Mouse (Mus musculus) thymus, postnatal 4 days (tissue): ENCODE measurements around the gene Ap1s2.

Experiments
- DNase-seq: peaks from one replicate; pipeline ENCODE4 v3.0.0; 2021

Ap1s2 gene

DNA sequence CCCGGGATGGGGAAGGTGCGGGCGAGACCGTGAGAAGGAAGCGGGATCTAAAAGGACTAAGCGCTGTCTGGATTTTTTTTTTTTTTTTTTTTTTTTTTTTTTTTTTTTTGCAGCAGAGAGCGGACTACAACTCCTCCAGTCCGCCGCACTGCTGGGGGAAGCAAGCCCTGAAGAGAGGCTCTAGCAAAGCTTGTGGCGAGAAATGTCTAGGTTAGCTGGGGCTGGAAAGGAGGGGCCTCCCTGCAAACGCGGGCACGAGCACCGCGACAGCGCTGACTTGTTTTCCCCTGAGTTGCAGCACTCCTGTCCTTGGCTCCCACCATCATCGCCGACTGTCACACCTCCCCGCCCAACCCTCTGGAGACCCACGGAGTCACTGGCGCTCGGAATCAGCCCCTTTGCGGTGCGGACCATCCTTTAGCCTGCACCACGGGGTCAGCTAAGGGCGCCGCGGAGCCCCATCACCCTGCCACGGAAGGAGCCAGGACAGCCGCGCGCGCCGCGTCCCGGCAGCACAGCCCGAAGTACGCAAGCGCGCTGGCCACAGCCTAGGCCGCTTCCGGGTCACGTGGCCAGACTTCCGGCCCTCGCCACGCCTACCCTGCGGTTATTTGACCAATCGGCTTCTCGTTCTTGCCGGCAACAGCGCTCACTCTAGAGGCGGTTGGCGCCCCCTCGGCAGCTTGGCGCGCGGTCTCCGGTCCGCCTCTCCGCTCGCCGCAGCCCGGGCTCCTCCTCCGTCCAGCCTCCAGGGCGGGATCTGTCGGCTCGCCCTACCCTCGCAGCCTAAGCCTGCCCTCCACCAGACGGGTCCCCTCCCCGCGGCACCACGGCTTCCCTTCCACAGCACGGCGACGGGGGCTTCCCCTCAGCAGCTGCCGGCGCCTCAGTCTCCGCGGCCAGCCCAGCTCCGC, at the start of gene Ap1s2:
Gene Ap1s2 (plus strand): TSS at position 681 of the 914 bp plus-strand sequence.
- DNase-seq = peak; percentile 93

DNA sequence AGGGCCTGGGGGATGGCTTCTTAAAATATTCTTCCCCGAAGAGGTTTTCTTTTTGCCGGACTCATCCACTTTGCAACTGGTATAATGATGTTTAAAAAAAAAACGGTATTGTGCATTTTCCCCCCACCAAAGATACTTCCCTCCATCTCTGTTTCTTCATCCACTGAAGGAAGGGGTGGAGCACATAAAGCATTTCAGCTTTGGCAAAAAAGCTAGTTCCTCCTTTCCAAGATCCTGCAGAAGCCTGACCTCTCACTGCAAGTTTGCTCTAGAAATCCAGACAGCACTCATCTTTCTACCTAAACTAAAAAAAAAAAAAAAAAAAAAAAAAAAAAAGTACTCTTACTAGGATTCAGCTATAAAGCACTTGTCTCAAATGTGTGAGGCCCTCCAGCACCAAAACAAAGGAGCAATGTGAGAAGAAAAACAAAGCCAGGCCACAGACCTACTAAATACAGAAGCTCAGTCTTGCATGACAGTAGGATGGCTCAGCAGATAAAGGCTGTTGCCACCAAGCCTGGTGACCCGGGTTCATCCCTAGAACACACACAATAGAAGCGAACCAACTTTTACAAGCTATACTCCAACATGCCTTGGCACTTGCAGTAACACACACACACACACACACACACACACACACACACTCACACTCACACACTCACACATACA, 41.0 kb upstream of the Ap1s2 start:
- DNase-seq = no peak

GRCm38 (mm10) chrX:163868659-163869278, 40.0 kb upstream of the Ap1s2 start:
- no peak for DNase-seq

GRCm38 (mm10) chrX:163875932-163876331, 32.9 kb upstream of the Ap1s2 start:
- DNase-seq = no peak

- no peak for DNase-seq
These were observed 32.2 kb upstream of the Ap1s2 start for GRCm38 (mm10) chrX:163876636-163877035.

GRCm38 (mm10) chrX:163879039-163879438, 29.8 kb upstream of the Ap1s2 start:
- no peak for DNase-seq

DNA sequence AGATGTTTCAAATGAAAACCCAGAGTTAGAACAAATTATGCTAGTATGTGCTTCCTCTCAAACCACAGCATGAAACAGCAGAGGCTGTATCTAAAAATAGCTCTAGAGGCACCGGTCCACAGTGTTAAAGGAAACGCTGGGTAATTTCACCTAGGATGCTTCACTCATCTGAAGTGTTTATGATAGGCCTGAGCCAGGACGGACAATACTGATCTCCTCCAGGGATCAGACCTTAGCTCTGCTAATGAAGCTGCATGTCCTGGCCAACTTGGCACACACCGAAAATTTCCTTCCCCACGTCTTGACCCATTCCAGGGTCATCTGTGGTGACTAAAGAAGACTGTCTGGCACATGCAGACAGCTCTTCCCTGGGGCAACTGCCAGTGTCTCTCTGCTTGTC, 29.4 kb upstream of the Ap1s2 start:
- no peak for DNase-seq

DNA sequence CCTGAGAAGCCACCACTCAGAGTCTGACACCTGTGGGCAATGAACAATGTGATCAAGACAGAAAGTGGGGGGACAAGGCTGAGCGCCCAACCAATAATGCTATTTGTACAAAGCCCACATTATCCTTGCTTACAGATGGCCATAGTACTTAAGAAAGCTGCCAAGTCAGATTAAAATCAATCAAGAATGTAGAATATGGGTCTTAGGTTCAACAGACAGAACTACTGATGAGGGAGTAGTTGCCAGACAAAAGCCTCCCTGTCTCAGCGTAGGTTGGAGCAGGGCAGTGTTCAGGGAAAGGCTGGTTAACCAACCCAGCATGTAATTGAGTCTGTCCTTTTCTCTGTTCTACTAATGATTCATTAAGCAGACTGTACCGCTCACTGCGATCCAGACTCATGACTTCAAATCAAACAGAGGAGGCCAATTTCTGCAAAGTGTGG, 23.3 kb upstream of the Ap1s2 start:
- no peak for DNase-seq

GRCm38 (mm10) chrX:163897354-163897753, 11.5 kb upstream of the Ap1s2 start:
- no peak for DNase-seq

- DNase-seq = no peak
These were observed 9.3 kb upstream of the Ap1s2 start for GRCm38 (mm10) chrX:163899431-163900020.

- DNase-seq = no peak
These were observed 2.0 kb upstream of the Ap1s2 start for GRCm38 (mm10) chrX:163906861-163907260.

- no peak for DNase-seq
These were observed 847 bp upstream of the Ap1s2 start for GRCm38 (mm10) chrX:163908003-163908336.

DNA sequence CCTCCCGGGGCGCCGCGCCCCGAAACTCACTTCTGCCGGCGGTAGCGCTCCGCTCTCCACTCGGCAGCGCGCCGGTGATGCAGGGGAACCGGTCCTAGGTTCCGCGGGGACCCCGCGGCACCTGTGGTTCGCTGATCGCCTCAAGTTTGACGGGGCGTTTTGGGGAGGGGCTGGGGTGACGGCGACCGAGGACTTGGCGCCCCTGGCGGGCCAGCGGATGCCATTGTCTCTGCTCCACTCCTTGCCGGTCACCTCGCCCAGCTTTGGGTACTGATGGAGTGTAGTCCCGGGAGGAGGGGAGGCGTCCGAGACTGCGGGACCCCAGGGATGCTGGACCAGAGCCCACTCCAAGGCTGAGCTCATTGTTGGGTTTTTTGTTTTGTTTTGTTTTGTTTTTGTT, 564 bp downstream of the Ap1s2 start:
- DNase-seq = peak; percentile 65

DNA sequence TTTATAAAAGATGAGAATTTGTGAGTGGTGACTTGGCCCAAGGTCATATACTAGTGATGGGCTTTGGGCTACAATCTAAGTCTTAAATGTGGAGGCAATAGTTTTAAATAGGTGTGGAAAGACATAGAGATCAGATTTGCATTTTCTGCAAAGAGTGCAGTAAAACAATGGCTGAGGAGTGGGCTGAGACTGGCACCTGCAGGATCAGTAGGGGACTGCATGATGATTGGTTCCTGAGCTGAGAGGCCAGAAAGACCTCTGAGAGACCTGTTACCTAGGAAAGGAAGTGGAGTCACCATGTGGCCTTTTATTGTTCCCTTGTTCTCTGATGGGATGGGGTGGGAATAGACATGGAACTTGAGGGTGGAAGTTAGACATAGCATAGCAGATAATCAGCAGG, 4.0 kb downstream of the Ap1s2 start:
- peak; percentile 66 for DNase-seq

- no peak for DNase-seq
These were observed 20.7 kb downstream of the Ap1s2 start for GRCm38 (mm10) chrX:163929550-163929949.

GRCm38 (mm10) chrX:163934731-163935130, 25.9 kb downstream of the Ap1s2 start:
- DNase-seq = no peak

DNA sequence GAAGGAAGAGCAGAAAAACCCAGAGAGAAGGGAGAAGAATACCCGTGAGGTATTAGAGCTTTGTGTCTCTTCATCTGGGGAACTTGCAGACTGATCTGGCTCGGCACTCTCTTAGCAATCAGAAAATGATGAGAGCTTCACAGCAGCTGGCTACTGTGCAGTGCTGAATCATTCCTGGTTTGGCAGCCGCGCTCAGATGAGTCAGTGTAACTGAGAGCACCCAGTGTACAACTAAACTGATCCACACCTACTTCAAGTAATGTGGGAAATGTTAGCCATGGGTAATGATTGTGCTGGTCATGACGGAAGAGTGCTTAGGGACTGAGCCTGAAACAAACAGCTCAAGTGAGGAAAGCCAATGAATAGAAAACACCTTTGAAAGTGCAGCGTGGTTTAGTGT, 29.8 kb downstream of the Ap1s2 start:
- no peak for DNase-seq

GRCm38 (mm10) chrX:163944381-163944780, 35.6 kb downstream of the Ap1s2 start:
- no peak for DNase-seq

GRCm38 (mm10) chrX:163951618-163952017, 42.8 kb downstream of the Ap1s2 start:
- DNase-seq = no peak

- DNase-seq = no peak
These were observed 48.6 kb downstream of the Ap1s2 start for GRCm38 (mm10) chrX:163957381-163957780.

DNA sequence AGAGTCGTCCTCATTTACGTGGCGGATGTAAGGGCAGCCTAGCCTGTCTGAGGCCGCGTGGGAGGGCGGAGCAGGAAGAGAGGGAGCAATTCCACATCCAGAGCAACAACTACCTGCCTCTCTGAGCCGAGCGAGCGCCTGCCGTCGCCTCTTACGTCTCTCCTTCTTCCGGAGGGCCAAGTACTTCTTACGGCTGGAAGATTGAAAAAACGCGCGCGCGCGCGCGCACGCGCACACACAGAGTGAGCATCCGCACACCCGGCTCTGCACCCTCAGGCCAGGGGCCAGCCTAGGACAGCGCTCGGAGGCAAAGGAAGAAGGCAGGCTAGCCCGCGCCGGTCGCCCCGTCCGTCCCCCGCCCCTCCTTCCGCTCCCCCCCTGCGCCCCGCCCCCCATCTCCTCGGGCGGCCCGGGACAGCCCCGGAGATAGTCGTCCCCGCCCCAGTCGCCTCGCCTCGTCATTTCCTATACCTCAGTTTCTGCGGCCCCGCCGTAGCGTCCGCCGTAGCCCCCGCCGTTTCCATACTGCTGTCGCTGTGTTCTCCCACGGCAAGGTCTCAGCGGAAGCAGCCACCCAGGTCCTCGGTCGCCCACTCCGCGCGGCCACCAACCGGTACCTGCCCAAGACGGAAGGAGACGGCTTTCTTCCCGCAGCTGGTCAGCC, 49.1 kb downstream of the Ap1s2 start:
- DNase-seq = peak; percentile 80

DNA sequence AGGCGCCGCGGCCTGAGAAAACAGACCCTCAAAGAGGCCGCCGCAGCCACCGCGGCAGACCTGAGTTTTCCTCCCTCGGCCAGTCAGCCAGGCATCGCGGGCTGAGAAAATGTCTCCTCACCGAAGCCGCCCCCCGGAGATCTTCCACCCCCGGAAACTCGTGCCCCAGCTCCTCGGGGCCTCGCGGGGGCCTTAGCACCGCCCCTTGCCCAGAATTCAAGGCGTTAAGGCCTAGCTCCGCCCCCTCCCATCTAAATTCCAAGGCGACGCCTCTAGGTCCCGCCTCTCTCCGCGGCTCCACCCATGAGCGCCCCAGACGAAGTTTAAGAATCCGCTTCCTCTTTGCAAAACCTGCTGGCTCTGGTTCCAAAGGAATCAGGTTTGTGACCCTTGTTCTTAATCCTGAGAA, 49.7 kb downstream of the Ap1s2 start, which contains the start of gene Zrsr2:
Gene Zrsr2 (minus strand): TSS at position 195 of the 409 bp plus-strand sequence.
- DNase-seq = peak; percentile 91

- DNase-seq = no peak
These were observed 72.3 kb downstream of the Ap1s2 start for GRCm38 (mm10) chrX:163981092-163981491.
